Mouse (Mus musculus) stomach, embryonic 16.5 days (tissue): ENCODE results near the gene Cgnl1. TPM values are rescaled to one million over a fixed set of nuclear protein-coding genes. Genes with fewer than 3 reads are reported as not detected.
A peak's percentile ranks its signal among the peaks of the same experiment; 100 is the strongest.

Source experiments
- ATAC-seq: fragments of 200-750 bp; cut with Nextera tagmentation; 2 replicates; pipeline ENCODE4 v1.8.0; 2017; ENCODE audit warnings: moderate number of reproducible peaks, moderate TSS enrichment; ENCODE audit not compliant: insufficient read depth, low FRiP score
- H3K27ac ChIP-seq: fragments of 300-500 bp; sonication (generic); 2 replicates; pipeline ENCODE4 v1.5.1; 2014; ENCODE audit warnings: low read length
- H3K27me3 ChIP-seq: fragments of 300-500 bp; sonication (generic); 2 replicates; pipeline ENCODE4 v1.6.1; 2014; ENCODE audit warnings: low read length, control low read depth, mixed read lengths; ENCODE audit not compliant: control insufficient read depth, insufficient read depth
- H3K36me3 ChIP-seq: fragments of 300-500 bp; sonication (generic); 2 replicates; pipeline ENCODE4 v1.6.1; 2014; ENCODE audit warnings: low read length; ENCODE audit not compliant: control insufficient read depth, insufficient read depth
- H3K4me1 ChIP-seq: fragments of 300-500 bp; sonication (generic); 2 replicates; pipeline ENCODE4 v1.6.1; 2014; ENCODE audit warnings: low read length, control low read depth, mixed read lengths; ENCODE audit not compliant: control insufficient read depth, insufficient read depth
- H3K4me2 ChIP-seq: fragments of 300-500 bp; sonication (generic); 2 replicates; pipeline ENCODE4 v1.6.1; 2014; ENCODE audit warnings: low read depth, low read length, mixed read lengths
- H3K4me3 ChIP-seq: fragments of 300-500 bp; sonication (generic); replicated peaks from 2 replicates; pipeline ENCODE4 v1.5.1; 2014; ENCODE audit warnings: mild to moderate bottlenecking, low read length
- H3K9ac ChIP-seq: fragments of 300-500 bp; sonication (generic); 2 replicates; pipeline ENCODE4 v1.6.1; 2014; ENCODE audit warnings: low read length
- H3K9me3 ChIP-seq: fragments of 300-500 bp; sonication (generic); replicated peaks from 2 replicates; pipeline ENCODE4 v1.6.1; 2016; ENCODE audit warnings: low read length, control low read depth; ENCODE audit not compliant: control insufficient read depth
- WGBS: fragments of 180-500 bp; shearing (Covaris S2); extraction: QIAGEN DNeasy Blood & Tissue Kit; methylation state at CpG from one replicate; pipeline ENCODE4 v1.1.7; 2014; 5-methylcytosine and 5-hydroxymethylcytosine counted together
- polyA plus RNA-seq: library from polyadenylated mRNA; unstranded; fragments of >200 nt; fragmentation: Nextera tagmentation; extraction: Ambion mirVana; gene quantifications from 2 replicates; pipeline ENCODE4 v1.2.1, GENCODE M21; 2015

Gene Cgnl1
- polyA plus RNA-seq, 1 experiment from 2014 or later: 9.4 TPM

GRCm38 (mm10) chr9:71760518-71761141 is 10.8 kb downstream of the Cgnl1 start:
- Histone ChIP-seq H3K4me1 (peaks cover 20% of the 10 kb centered on the region), H3K9ac (no peak overlapping the region), H3K36me3 (no peaks in the 10 kb centered on the region), H3K27ac (peak overlapping the region; percentile 21; the same call in 1 of the 2 replicates), H3K4me2 (peak overlapping the region; percentile 9), H3K27me3 (no peaks in the 10 kb centered on the region), H3K4me3 (no peak overlapping the region), H3K9me3 (0 out of 2 replicates have a peak, but pooled peaks cover 6% of the 10 kb centered on the region)
- WGBS: 24% methylated on average over 14 of the region's 14 CpGs
- peak; percentile 64 for ATAC-seq

DNA sequence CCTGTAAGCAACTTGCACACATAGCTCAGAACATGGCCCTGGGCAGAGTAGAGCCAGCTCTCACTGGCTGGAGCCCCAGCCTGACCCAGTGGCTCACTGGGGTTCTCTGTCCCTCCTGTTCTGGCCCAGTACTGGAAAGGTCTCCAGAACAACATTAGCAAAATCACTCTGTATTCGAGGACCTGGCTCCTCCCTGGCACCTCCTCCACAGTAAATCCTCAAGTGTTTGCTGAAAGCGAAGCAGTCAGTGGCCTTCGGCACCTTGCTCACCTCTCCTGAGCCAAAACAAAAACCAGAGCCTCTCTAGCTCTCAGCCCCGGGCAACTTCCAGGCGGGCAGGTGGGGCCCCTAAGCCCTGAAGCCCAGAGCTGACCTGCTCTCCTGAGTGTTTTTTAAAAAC is 11.5 kb downstream of the Cgnl1 start:
- H3K9me3 ChIP-seq: 0 out of 2 replicates have a peak, but pooled peaks cover 6% of the 10 kb centered on the region
- H3K9ac ChIP-seq: peak overlapping the region; percentile 19; the same call in 1 of the 2 replicates
- peak overlapping the region; percentile 21; the same call in 1 of the 2 replicates for H3K27ac ChIP-seq
- H3K4me2 ChIP-seq: peak overlapping the region; percentile 9; the same call in 1 of the 2 replicates
- no peak overlapping the region for H3K4me3 ChIP-seq
- no peaks in the 10 kb centered on the region for H3K36me3 ChIP-seq
- ATAC-seq: peak; percentile 29; the same call in 1 of the 2 replicates
- peaks cover 20% of the 10 kb centered on the region for H3K4me1 ChIP-seq
- WGBS: 32% methylated on average over 5 of the region's 5 CpGs
- H3K27me3 ChIP-seq: no peaks in the 10 kb centered on the region

DNA sequence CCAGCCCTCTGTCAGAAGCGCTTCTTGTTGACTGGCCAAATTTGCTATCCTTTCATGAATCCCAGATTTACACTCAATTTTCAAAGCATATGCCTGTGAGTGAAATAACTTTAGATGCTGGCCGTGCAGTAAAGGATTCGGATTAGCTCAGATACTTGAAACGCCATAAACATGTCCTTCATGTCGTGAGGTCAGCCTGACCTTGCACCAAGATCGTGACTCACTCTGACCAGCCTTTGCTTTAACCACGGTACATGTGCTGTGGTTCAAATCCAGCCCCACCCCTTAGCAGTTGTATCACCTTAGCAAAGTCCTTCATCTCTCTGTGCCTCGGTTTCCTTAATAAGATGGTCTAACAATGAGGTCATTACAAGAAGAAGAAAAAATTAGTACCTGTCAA is 14.0 kb downstream of the Cgnl1 start:
- Histone ChIP-seq H3K4me2 (no peak overlapping the region), H3K4me3 (no peak overlapping the region), H3K27ac (no peak overlapping the region), H3K9ac (no peak overlapping the region), H3K27me3 (no peaks in the 10 kb centered on the region), H3K9me3 (0 out of 2 replicates have a peak, but pooled peaks cover 6% of the 10 kb centered on the region), H3K36me3 (no peaks in the 10 kb centered on the region), H3K4me1 (peaks cover 23% of the 10 kb centered on the region)
- WGBS: 64% methylated on average over 8 of the region's 8 CpGs
- ATAC-seq: no peak

DNA sequence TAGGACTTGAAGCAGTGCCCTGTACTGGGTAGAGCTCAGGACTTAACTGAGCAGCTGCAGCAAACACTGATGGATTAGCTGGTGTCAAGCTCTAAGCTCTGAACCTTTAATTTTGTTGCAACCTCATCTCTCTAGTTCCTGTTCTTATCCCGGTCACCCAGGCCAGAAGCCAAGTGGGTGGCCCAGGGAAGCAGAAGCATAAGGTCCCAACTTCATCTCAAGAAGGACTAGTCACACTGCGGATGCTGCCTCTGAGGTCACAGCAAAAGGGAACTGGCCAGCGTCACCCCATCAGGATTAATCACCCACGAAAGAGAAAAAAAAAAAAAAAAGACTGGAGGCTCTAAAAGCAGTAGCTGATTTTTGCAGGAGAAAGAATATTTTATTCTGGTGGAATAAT is 14.5 kb downstream of the Cgnl1 start:
- Histone ChIP-seq H3K4me3 (no peak overlapping the region), H3K36me3 (no peaks in the 10 kb centered on the region), H3K9ac (no peak overlapping the region), H3K4me2 (no peak overlapping the region), H3K4me1 (peaks cover 23% of the 10 kb centered on the region), H3K9me3 (0 out of 2 replicates have a peak, but pooled peaks cover 3% of the 10 kb centered on the region), H3K27ac (no peak overlapping the region), H3K27me3 (no peaks in the 10 kb centered on the region)
- WGBS: 27% methylated on average over 4 of the region's 4 CpGs
- no peak for ATAC-seq

DNA sequence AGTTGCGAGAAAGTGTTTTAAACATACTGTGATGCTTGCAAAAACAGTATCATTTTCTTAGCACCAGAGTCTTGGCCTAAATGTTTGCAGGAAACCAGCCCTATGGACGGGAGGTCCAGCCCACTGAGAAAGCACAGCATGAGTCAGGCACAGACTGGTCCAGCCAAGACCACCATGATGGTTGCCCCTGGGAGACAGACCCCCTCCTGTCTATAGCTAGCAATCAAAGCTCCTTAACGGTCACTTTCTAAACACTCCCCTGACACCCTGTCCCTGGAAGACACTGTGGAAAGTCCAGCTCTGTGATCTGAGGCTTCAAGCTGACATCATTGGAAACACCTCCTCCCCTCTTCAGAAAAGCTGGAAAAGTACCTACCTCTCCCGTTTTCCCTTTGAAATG is 17.4 kb downstream of the Cgnl1 start:
- H3K9me3 ChIP-seq: no peaks in the 10 kb centered on the region
- 47% methylated on average over 4 of the region's 4 CpGs for WGBS
- no peaks in the 10 kb centered on the region for H3K36me3 ChIP-seq
- no peaks in the 10 kb centered on the region for H3K27me3 ChIP-seq
- H3K4me3 ChIP-seq: no peak overlapping the region
- no peak overlapping the region; the same call in 1 of the 2 replicates for H3K27ac ChIP-seq
- no peak for ATAC-seq
- H3K4me1 ChIP-seq: peaks cover 21% of the 10 kb centered on the region
- H3K9ac ChIP-seq: no peak overlapping the region
- H3K4me2 ChIP-seq: no peak overlapping the region

GRCm38 (mm10) chr9:71753529-71753928 is 17.9 kb downstream of the Cgnl1 start:
- Histone ChIP-seq H3K4me2 (no peak overlapping the region), H3K4me3 (no peak overlapping the region), H3K36me3 (no peaks in the 10 kb centered on the region), H3K4me1 (peaks cover 21% of the 10 kb centered on the region), H3K27ac (no peak overlapping the region; the same call in 1 of the 2 replicates), H3K9ac (no peak overlapping the region), H3K27me3 (no peaks in the 10 kb centered on the region), H3K9me3 (no peaks in the 10 kb centered on the region)
- ATAC-seq: no peak
- WGBS: 55% methylated on average over 4 of the region's 4 CpGs

DNA sequence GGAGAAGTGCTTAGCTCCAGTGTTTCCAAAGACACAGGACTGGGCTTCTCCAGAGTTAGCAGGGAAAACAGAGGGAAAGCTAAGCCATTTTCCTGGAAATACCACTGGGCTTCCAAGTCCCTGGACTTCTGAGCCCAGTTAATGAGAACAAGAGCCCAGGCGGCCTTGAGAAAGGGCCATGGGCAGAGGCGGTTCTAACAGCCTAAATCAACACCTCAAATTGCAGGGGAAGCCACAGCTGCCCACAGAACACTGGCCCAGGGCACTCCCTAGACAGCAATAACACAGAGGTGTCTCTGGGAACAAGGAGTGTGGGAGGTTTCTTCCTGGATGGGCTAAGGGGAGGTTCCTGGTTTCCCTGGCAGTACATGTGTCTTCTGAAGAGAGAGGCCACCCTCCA is 18.3 kb downstream of the Cgnl1 start:
- H3K27me3 ChIP-seq: no peaks in the 10 kb centered on the region
- no peak overlapping the region for H3K4me3 ChIP-seq
- no peak overlapping the region for H3K9ac ChIP-seq
- no peaks in the 10 kb centered on the region for H3K36me3 ChIP-seq
- peaks cover 18% of the 10 kb centered on the region for H3K4me1 ChIP-seq
- H3K27ac ChIP-seq: no peak overlapping the region
- no peak overlapping the region for H3K4me2 ChIP-seq
- 71% methylated on average over 2 of the region's 2 CpGs for WGBS
- H3K9me3 ChIP-seq: no peaks in the 10 kb centered on the region
- ATAC-seq: no peak

GRCm38 (mm10) chr9:71750015-71750672 is 21.3 kb downstream of the Cgnl1 start:
- H3K27me3 ChIP-seq: no peaks in the 10 kb centered on the region
- H3K27ac ChIP-seq: no peak overlapping the region
- no peaks in the 10 kb centered on the region for H3K9me3 ChIP-seq
- H3K36me3 ChIP-seq: no peaks in the 10 kb centered on the region
- H3K4me2 ChIP-seq: no peak overlapping the region
- peaks cover 15% of the 10 kb centered on the region for H3K4me1 ChIP-seq
- ATAC-seq: 0 out of 2 replicates have a peak, but pooled peaks have one; percentile 47
- H3K4me3 ChIP-seq: no peak overlapping the region
- no peak overlapping the region for H3K9ac ChIP-seq
- 19% methylated on average over 4 of the region's 4 CpGs for WGBS

- 47% methylated on average over 4 of the region's 4 CpGs for WGBS
Observed at GRCm38 (mm10) chr9:71746405-71746804, 25.0 kb downstream of the Cgnl1 start.

More at GRCm38 (mm10) chr9:71746405-71746804, 25.0 kb downstream of the Cgnl1 start:
- no peaks in the 10 kb centered on the region for H3K36me3 ChIP-seq
- H3K27ac ChIP-seq: no peak overlapping the region
- no peak overlapping the region for H3K9ac ChIP-seq
- no peak for ATAC-seq
- no peaks in the 10 kb centered on the region for H3K9me3 ChIP-seq
- H3K27me3 ChIP-seq: no peaks in the 10 kb centered on the region
- H3K4me1 ChIP-seq: peaks cover 11% of the 10 kb centered on the region
- H3K4me3 ChIP-seq: no peak overlapping the region
- no peak overlapping the region for H3K4me2 ChIP-seq
